Mouse (Mus musculus): ENCODE data around the gene Mtch2.

The Mtch2 gene

GRCm38 (mm10) chr2:90904856-90905224 is 57.9 kb downstream of the Mtch2 start:
- DNase-seq (ENCODE audit: low read depth, low spot score), result no peak

GRCm38 (mm10) chr2:90906721-90907120 is 59.8 kb downstream of the Mtch2 start:
- no peak for DNase-seq (ENCODE audit: low read depth, low spot score)

GRCm38 (mm10) chr2:90910861-90911260 is 63.9 kb downstream of the Mtch2 start:
- DNase-seq (ENCODE audit: low read depth, low spot score), result no peak

- DNase-seq (ENCODE audit: low read depth, low spot score), result no peak
These were observed 64.7 kb downstream of the Mtch2 start for GRCm38 (mm10) chr2:90911668-90912067.

- no peak for DNase-seq (ENCODE audit: low read depth, low spot score)
These were observed 66.7 kb downstream of the Mtch2 start for GRCm38 (mm10) chr2:90913671-90914070.

- no peak for DNase-seq (ENCODE audit: low read depth, low spot score)
These were observed 68.6 kb downstream of the Mtch2 start for GRCm38 (mm10) chr2:90915516-90915915.
